Mouse (Mus musculus) myocyte (in vitro differentiated cells): ENCODE measurements around the gene Sec22a.

Source experiments
- POLR2A ChIP-seq: IDR thresholded peaks from one replicate; pipeline ENCODE4 v1.6.1; 2011; ENCODE audit warnings: low read depth, mild to moderate bottlenecking, control low read depth, moderate library complexity; ENCODE audit not compliant: insufficient read length
- TCF12 ChIP-seq: IDR thresholded peaks from one replicate; pipeline ENCODE4 v1.6.1; 2011; ENCODE audit warnings: mild to moderate bottlenecking, control low read depth; ENCODE audit not compliant: poor library complexity, insufficient read depth, severe bottlenecking

- TF ChIP-seq POLR2A (no peak), TCF12 (no peak)
Measured at GRCm38 (mm10) chr16:35319335-35319734, 44.4 kb downstream of the Sec22a start.
